ENCODE assay signal across 8 mouse cellular contexts in the genomic region with DNA sequence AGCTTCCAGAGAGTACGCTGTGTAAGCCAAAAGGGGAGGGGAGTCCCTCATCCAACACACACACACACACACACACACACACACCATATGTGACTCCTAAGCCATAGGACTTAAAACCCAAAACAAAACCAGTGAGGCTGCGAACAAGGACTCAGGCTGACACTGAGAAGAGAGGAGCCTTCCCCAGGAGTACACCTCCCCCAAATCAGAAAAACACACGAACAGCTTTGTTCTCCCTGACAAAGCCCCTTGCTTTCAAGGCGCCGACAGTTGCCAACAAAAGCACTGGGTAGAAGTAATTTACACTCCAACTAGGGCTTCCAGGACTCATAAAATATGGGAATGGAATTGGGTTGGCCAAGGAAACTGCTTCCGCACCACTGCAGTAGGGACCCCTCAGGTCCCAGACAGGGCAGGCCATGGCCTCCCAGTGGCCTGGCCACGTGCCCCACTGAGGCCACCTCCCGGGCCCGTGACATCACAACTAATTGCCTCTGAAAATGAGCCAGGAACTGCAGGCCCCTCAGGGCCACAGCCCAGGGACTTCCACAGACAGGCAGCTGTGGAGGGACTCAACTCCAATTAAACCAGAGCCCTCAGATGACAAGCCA. TPM values are rescaled to one million over a fixed set of nuclear protein-coding genes. Genes with fewer than 3 reads are reported as not detected.
A peak's percentile ranks its signal among the peaks of the same experiment; 100 is the strongest.
DNase-seq lines count a peak whose midpoint lies in the region; ATAC-seq and TF ChIP-seq lines count a peak whose summit lies in the region.

No protein-coding gene starts in this region.

- TF ChIP-seq CTCF in kidney, postnatal 0 days (IDR thresholded peaks at IDR 0.05; ENCODE audit: low read depth), result no peak

- H3K9ac ChIP-seq in heart, embryonic 15.5 days, result no peak overlapping the region
- no peak overlapping the region for H3K9ac ChIP-seq in kidney, postnatal 0 days (ENCODE audit: low read depth, low read length)
- H3K9ac ChIP-seq in neural tube, embryonic 13.5 days, result peak overlapping the region; percentile 66

- H3K4me2 ChIP-seq in heart, embryonic 15.5 days, result peak overlapping the region; percentile 38; the same call in 1 of the 2 replicates
- peak overlapping the region; percentile 27 for H3K4me2 ChIP-seq in kidney, postnatal 0 days (ENCODE audit: low read length)
- H3K4me2 ChIP-seq in neural tube, embryonic 13.5 days, result peak overlapping the region; percentile 84

- peaks cover 32% of the 10 kb centered on the region for H3K27me3 ChIP-seq in heart, embryonic 15.5 days
- 0 out of 2 replicates have a peak, but pooled peaks cover 4% of the 10 kb centered on the region for H3K27me3 ChIP-seq in kidney, postnatal 0 days (ENCODE audit: insufficient read depth, low read length)
- peaks cover 72% of the 10 kb centered on the region for H3K27me3 ChIP-seq in neural tube, embryonic 13.5 days

- peaks cover 41% of the 10 kb centered on the region for H3K4me1 ChIP-seq in heart, embryonic 15.5 days (replicated peaks)
- H3K4me1 ChIP-seq in kidney, postnatal 0 days (replicated peaks; ENCODE audit: insufficient read depth, low read length), result peaks cover 21% of the 10 kb centered on the region
- H3K4me1 ChIP-seq in neural tube, embryonic 13.5 days (replicated peaks), result peaks cover 77% of the 10 kb centered on the region

- H3K36me3 ChIP-seq in heart, embryonic 15.5 days, result no peaks in the 10 kb centered on the region
- no peaks in the 10 kb centered on the region for H3K36me3 ChIP-seq in kidney, postnatal 0 days (ENCODE audit: insufficient read depth, low read length)
- no peaks in the 10 kb centered on the region for H3K36me3 ChIP-seq in neural tube, embryonic 13.5 days

- H3K4me3 ChIP-seq in heart, embryonic 15.5 days, result no peak overlapping the region
- H3K4me3 ChIP-seq in kidney, postnatal 0 days (replicated peaks; ENCODE audit: low read depth, low read length), result no peak overlapping the region
- H3K4me3 ChIP-seq in neural tube, embryonic 13.5 days, result peak overlapping the region; percentile 20

- no peaks in the 10 kb centered on the region for H3K9me3 ChIP-seq in heart, embryonic 15.5 days (replicated peaks)
- no peaks in the 10 kb centered on the region for H3K9me3 ChIP-seq in kidney, postnatal 0 days (replicated peaks; ENCODE audit: low read length)
- H3K9me3 ChIP-seq in neural tube, embryonic 13.5 days, result 0 out of 2 replicates have a peak, but pooled peaks cover 4% of the 10 kb centered on the region

- peak overlapping the region; percentile 36; the same call in 1 of the 2 replicates for H3K27ac ChIP-seq in heart, embryonic 15.5 days
- H3K27ac ChIP-seq in kidney, postnatal 0 days, result no peak overlapping the region
- peak overlapping the region; percentile 81 for H3K27ac ChIP-seq in neural tube, embryonic 13.5 days (replicated peaks)

- peak; percentile 66 for DNase-seq in embryo, embryonic 10 days (ENCODE audit: low spot score)
- no peak for DNase-seq in embryo, embryonic 9.5 days (ENCODE audit: extremely low spot score)
- peak; percentile 75 for DNase-seq in embryo, embryonic 11 days
- DNase-seq in kidney, postnatal 0 days (ENCODE audit: low spot score), result peak; percentile 87
- DNase-seq in cerebellum, postnatal 36 days, result no peak
- no peak for DNase-seq in lung, postnatal 36 days

- ATAC-seq in heart, embryonic 15.5 days (replicated peaks; ENCODE audit: insufficient number of reproducible peaks, insufficient read depth, low FRiP score, low read depth), result no peak
- ATAC-seq in kidney, postnatal 0 days (replicated peaks; ENCODE audit: low FRiP score, low read depth), result peak; percentile 64
- peak; percentile 70 for ATAC-seq in neural tube, embryonic 13.5 days (ENCODE audit: low read depth)

- WGBS in heart, embryonic 15.5 days, result 44% methylated on average over 9 of the region's 9 CpGs
- WGBS in kidney, postnatal 0 days, result 18% methylated on average over 9 of the region's 9 CpGs
- WGBS in neural tube, embryonic 13.5 days, result 5% methylated on average over 9 of the region's 9 CpGs

RNA-seq across cellular contexts. Expression of gene Tcf20, which starts 4.2 kb away (rescaled TPM):
- 4.2 and 5.2 TPM in 2 replicates for polyA plus RNA-seq in heart, embryonic 15.5 days (2015; fragmentation: Nextera tagmentation; extraction: Ambion mirVana)
- 5.6 and 5.8 TPM in 2 replicates for polyA plus RNA-seq in kidney, postnatal 0 days (2015; fragmentation: Nextera tagmentation; extraction: Ambion mirVana)
- polyA plus RNA-seq in neural tube, embryonic 13.5 days (2015; fragmentation: Nextera tagmentation; extraction: Ambion mirVana), result 11.8 and 12.7 TPM in 2 replicates

RNA-seq across cellular contexts. Expression of gene Nfam1, which starts 49.6 kb away (rescaled TPM):
- 1.8 and 3.9 TPM in 2 replicates for polyA plus RNA-seq in heart, embryonic 15.5 days (2015; fragmentation: Nextera tagmentation; extraction: Ambion mirVana)
- 2.2 and 2.3 TPM in 2 replicates for polyA plus RNA-seq in kidney, postnatal 0 days (2015; fragmentation: Nextera tagmentation; extraction: Ambion mirVana)
- polyA plus RNA-seq in neural tube, embryonic 13.5 days (2015; fragmentation: Nextera tagmentation; extraction: Ambion mirVana), result 2.4 and 2.6 TPM in 2 replicates

Comparison
In these comparisons a context has a peak if more than half of its experiments do, and no peak if none do; other contexts are left out.
1. DNase-seq: peak in embryo, embryonic 10 days (single experiment), embryo, embryonic 11 days (single experiment) and kidney, postnatal 0 days (single experiment); none in embryo, embryonic 9.5 days (single experiment), cerebellum, postnatal 36 days (0 of 2) and lung, postnatal 36 days (single experiment).
2. H3K4me2 ChIP-seq: peak in every context shown above with its lines; median percentile 84 in neural tube, embryonic 13.5 days; 38 in heart, embryonic 15.5 days; 27 in kidney, postnatal 0 days.